14 mouse cellular contexts compared by ENCODE assay signal in genomic region chr6:128039077-128039766, GRCm38 (mm10).
"Had no signal": no experiment of that assay in that cellular context is flagged by ENCODE, and none has a peak within 500 bp of the region (broad histone marks: within the 10 kb centered on the region; RNA-seq: fewer than 3 reads in every experiment).

No protein-coding gene starts in this region.

- H3K9me3 ChIP-seq: kidney, embryonic 15.5 days; liver, embryonic 13.5 days; midbrain, embryonic 12.5 days; midbrain, embryonic 15.5 days had no signal

- H3K4me3 ChIP-seq: kidney, embryonic 15.5 days; liver, embryonic 13.5 days; midbrain, embryonic 12.5 days; midbrain, embryonic 15.5 days had no signal

- H3K4me2 ChIP-seq: kidney, embryonic 15.5 days; liver, embryonic 13.5 days; lung, embryonic 14.5 days; midbrain, embryonic 12.5 days; midbrain, embryonic 15.5 days had no signal

- H3K27me3 ChIP-seq: midbrain, embryonic 15.5 days had no signal

- H3K27ac ChIP-seq: kidney, embryonic 15.5 days; liver, embryonic 13.5 days; macrophage; midbrain, embryonic 12.5 days; midbrain, embryonic 15.5 days; stomach, postnatal 0 days had no signal

- H3K36me3 ChIP-seq: kidney, embryonic 15.5 days; liver, embryonic 13.5 days; midbrain, embryonic 12.5 days; midbrain, embryonic 15.5 days had no signal

- ATAC-seq: intestine, postnatal 0 days; lung, postnatal 0 days; midbrain, embryonic 15.5 days had no signal

- DNase-seq: kidney, adult 8-10 months; kidney, postnatal 14 days; left cerebral cortex, postnatal 4 days; liver, embryonic 13.5 days; thymus, adult 2 months; thymus, postnatal 14 days had no signal

- H3K9ac ChIP-seq: kidney, embryonic 15.5 days; liver, embryonic 13.5 days; lung, embryonic 14.5 days; midbrain, embryonic 12.5 days; midbrain, embryonic 15.5 days had no signal
